Mouse (Mus musculus) brain, embryonic 14.5 days (tissue): ENCODE data around the gene Tbc1d1. TPM values are rescaled to one million over a fixed set of nuclear protein-coding genes. Genes with fewer than 3 reads are reported as not detected.

Experiments used
- DNase-seq: peaks from one replicate; pipeline ENCODE4 v3.0.0-alpha.2; 2011; ENCODE audit warnings: low read depth
- CTCF ChIP-seq: fragments of 200-500 bp; IDR thresholded peaks from 2 replicates; pipeline ENCODE4 v1.5.1; 2012; ENCODE audit warnings: inconsistent platforms, mild to moderate bottlenecking, moderate library complexity, borderline replicate concordance; ENCODE audit not compliant: insufficient read depth, insufficient read length; ENCODE audit errors: extremely low read depth
- POLR2A ChIP-seq: fragments of 200-500 bp; IDR thresholded peaks from 2 replicates; pipeline ENCODE4 v1.6.1; 2012; ENCODE audit warnings: mild to moderate bottlenecking, inconsistent platforms, borderline replicate concordance; ENCODE audit not compliant: poor library complexity, insufficient read depth, insufficient read length, severe bottlenecking; ENCODE audit errors: extremely low read depth
- polyA plus RNA-seq: library from polyadenylated mRNA; depleted of rRNA; stranded (reverse); fragments of >200 nt; gene quantifications from 2 replicates; pipeline ENCODE4 v1.2.3, GENCODE M21; 2012

Tbc1d1 gene
- polyA plus RNA-seq, 1 experiment = 17.8 TPM

DNA sequence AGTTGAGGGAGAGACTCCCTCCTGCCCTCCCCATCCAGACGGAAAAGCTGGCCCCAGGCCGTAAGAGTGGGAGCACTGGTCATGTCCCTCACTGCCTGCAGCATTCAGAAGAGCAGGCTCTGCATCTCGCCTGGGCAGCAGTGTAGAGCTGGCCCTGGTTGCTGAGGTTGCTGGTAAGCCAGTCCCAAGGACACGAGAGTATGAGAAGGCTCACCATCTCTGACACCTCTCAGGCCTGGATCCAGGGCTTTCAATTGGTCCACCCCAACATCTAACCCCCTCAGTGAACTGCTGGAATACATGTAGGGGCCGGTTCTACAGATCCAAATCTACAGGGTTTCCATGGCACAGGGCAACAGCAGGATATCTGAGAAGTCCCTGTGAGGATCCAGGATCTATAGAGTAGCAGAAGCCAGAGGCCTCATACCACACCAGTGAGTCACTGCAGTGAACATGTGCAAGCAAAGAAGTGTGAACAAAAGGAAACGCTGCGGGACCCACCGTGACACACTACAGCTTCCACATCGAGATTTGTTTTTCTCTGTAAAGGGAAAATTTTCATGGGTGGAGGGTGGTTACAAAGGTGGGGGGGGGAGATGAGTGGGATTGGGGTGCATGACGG, 9.6 kb upstream of the Tbc1d1 start:
- no peak for DNase-seq
- TF ChIP-seq POLR2A (no peak), CTCF (no peak)

- DNase-seq = no peak
- TF ChIP-seq CTCF (no peak), POLR2A (no peak)
Observed at GRCm38 (mm10) chr5:64149184-64150127, 6.6 kb upstream of the Tbc1d1 start.

DNA sequence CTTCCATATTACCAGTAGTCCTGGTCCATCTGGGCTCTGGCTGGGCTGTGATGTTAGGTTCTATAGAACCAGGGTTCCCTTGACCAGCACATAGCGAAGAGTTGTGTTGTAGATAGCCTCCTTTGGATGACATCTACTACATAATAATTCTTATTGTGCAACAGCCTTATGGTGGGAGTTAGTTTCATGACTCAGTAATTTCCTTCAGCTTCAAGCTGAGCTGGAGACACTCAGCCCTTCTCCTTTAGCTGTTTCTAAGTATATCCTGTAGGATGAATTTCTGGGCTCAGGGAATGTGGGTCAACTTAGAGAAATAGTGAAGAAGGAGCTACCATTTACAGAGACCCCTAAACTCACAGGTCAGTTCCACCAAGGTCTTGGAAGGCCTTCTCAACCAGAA, 2.8 kb upstream of the Tbc1d1 start:
- no peak for DNase-seq
- TF ChIP-seq CTCF = no peak
- TF ChIP-seq POLR2A = no peak

- no peak for TF ChIP-seq POLR2A
- no peak for TF ChIP-seq CTCF
Observed at GRCm38 (mm10) chr5:64156579-64156978, 474 bp downstream of the Tbc1d1 start.

DNA sequence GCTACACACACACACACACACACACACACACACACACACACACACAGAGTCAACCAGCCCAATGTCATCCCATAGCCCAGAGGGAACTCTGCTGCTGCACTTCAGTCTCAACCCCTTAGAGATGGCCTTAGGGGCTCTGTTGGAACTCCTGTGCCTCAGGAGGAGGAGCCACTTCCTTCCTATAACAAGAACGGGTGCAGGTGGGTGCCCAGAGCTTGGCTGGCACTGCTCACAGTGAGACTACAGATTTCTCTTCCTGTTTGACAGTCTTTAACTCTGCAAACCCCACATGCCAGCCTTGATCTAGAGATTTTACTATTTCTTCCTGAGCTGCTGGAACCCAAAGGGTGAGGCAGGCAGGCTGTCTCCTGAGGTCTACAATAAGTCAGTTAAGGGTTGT, 1.8 kb downstream of the Tbc1d1 start:
- TF ChIP-seq CTCF (no peak), POLR2A (no peak)
- DNase-seq = no peak

More at GRCm38 (mm10) chr5:64156579-64156978, 474 bp downstream of the Tbc1d1 start:
- DNase-seq = no peak

DNA sequence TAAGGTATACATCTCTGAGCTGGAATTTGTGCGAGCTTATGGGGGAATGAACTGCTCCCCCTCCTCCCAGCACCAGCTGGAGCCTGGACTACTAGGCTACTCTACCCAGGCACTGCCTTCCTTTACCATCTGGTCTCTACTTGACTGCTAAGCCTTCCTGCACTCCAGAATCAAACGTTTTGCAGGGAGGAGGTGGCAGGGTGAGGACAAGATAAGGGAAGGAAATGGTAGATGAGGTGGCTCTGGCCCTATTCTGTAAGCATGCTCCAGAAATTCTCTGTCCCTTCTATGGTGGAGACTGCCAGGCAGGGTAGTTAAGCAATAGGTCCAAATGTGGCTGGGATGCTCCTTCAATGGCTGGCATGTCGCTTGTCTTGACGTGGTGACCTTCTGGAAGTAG, 2.4 kb downstream of the Tbc1d1 start:
- no peak for TF ChIP-seq POLR2A
- TF ChIP-seq CTCF = no peak
- DNase-seq = no peak

- TF ChIP-seq CTCF (no peak), POLR2A (no peak)
- peak; percentile 65 for DNase-seq
Observed at GRCm38 (mm10) chr5:64159065-64159780, 3.1 kb downstream of the Tbc1d1 start.

DNA sequence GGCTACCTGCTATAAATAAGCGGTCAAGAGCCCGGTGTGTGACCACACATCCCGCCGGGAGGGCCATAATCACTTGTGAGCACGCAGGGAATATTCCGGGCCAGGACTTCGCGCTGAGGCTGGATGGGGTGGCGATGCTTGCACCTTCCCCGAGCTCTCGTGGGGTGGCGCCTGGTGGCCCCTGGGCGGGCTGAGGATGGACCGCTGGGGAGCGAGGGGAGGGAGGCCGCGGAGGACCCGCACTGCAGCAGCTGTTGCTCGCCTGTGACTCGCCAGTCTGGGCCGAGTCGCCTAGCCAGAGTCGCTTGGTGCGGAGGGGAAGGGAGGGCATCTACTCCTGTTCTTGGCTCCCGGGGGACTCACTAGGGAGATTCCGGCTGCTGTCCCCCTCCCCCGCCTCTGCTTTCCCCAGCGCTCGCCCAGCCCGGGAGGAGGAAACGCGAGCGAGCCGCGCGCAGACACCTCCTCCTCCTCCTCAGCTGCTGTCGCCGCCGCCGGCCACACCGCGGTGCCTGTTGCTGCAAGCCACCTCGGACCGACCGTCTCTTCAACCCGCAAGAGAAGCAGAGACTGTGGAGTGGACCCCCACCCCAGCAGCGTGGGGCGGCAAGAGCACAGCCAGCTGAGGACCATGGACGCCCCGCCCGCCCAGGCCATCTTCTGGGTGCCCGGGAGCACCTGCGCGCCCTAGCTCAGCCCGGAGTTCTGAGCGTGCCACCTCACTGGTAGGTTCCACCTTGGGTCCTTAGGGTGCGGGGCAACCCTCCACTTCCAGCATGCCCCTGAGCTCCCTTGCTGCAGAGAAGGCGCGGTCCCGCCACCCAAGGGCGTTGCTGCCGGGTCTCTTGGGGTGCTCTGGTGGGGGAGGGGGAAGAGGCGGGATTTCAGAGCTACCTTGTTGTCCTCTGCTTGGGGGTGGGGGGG, 3.9 kb downstream of the Tbc1d1 start:
- TF ChIP-seq POLR2A = 0 out of 2 replicates have a peak, but pooled peaks have one; percentile 14
- TF ChIP-seq CTCF = 0 out of 2 replicates have a peak, but pooled peaks have one; percentile 5
- DNase-seq = peak; percentile 78

DNA sequence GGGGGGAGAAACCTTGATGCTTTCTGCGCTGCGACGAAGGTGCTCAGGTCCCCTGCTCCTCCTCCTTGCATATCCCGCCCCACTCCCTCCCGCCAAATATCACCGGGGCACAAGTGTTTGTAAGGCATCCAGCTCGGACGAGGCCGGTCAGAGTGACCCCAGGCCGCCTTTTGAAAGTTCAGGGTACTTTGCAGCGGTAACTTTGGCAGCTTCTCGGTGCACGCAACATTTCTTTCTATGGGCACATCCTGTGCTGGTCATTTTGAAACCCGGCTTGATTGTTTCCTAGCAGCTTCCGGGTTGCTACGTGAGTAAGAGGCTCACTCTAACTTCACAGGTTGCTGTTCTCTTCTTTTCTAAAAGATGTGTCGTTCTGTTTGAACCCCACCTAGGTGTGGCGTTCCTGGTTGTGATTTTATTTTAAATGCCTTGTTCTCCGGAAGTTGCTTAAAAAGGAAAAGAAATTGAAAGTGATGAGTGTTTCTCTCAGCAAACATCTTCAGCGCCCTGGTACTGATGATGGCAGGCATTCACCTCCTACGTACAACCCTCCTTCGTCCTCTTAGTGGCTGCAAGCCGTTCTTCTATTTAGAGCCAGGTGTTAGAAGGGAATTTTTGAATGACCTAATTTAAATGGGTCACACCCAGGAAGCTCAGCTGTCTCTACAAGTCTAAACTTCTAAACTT, 4.7 kb downstream of the Tbc1d1 start:
- no peak for DNase-seq
- TF ChIP-seq CTCF = no peak
- no peak for TF ChIP-seq POLR2A

DNA sequence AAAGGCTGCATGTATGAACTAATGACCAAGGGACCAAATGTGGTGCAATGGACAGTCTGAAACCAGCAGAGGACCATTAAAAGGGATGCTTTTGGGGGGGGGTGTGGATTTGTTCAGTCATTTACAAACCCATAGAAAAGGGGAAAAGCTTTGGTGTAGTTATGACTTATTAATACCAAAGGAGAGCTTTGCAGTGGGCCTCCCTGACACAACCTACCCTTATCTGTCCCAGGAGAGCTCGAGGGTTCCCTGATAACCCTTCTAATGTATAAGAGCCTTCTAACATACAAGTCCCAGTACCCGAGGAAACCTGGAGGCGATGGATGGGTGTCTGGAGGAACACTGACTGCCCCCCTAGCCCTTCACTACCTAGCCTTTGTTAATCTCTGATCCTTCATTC, 5.8 kb downstream of the Tbc1d1 start:
- no peak for TF ChIP-seq CTCF
- TF ChIP-seq POLR2A = no peak
- DNase-seq = no peak
